Mouse (Mus musculus) erythroblast, embryonic 14.5 days (primary cell): Measurements from ENCODE around the gene B3gat3. TPM values are rescaled to one million over a fixed set of nuclear protein-coding genes. Genes with fewer than 3 reads are reported as not detected.
A peak's percentile ranks its signal among the peaks of the same experiment; 100 is the strongest.

ENCODE experiments used
- H3K27me3 ChIP-seq: 2 replicates; pipeline ENCODE4 v1.6.1; 2012; ENCODE audit warnings: inconsistent platforms; ENCODE audit not compliant: control insufficient read depth
- H3K36me3 ChIP-seq: 2 replicates; pipeline ENCODE4 v1.6.1; 2012; ENCODE audit warnings: mild to moderate bottlenecking, inconsistent platforms; ENCODE audit not compliant: control insufficient read depth
- H3K4me1 ChIP-seq: 2 replicates; pipeline ENCODE4 v1.6.1; 2012; ENCODE audit warnings: inconsistent platforms; ENCODE audit not compliant: control insufficient read depth
- H3K4me3 ChIP-seq: replicated peaks from 2 replicates; pipeline ENCODE3; 2012; ENCODE audit warnings: moderate library complexity, mild to moderate bottlenecking, inconsistent platforms
- H3K9me3 ChIP-seq: 2 replicates; pipeline ENCODE4 v1.6.1; 2012; ENCODE audit warnings: low read length, inconsistent platforms, mixed read lengths; ENCODE audit not compliant: control insufficient read depth
- GATA1 ChIP-seq: IDR thresholded peaks from 2 replicates; pipeline ENCODE4 v1.6.1; 2012; ENCODE audit warnings: low read length, inconsistent platforms, mixed read lengths
- TAL1 ChIP-seq: IDR thresholded peaks from 3 replicates; pipeline ENCODE4 v1.6.1; 2012; ENCODE audit warnings: low read length, inconsistent platforms, mixed read lengths
- polyA plus RNA-seq: library from polyadenylated mRNA; stranded (reverse); fragments of >175 nt; gene quantifications from 2 replicates; pipeline ENCODE4 v1.2.3, GENCODE M21; 2012

B3gat3 gene
- polyA plus RNA-seq, 1 experiment, result 16.4 TPM

DNA sequence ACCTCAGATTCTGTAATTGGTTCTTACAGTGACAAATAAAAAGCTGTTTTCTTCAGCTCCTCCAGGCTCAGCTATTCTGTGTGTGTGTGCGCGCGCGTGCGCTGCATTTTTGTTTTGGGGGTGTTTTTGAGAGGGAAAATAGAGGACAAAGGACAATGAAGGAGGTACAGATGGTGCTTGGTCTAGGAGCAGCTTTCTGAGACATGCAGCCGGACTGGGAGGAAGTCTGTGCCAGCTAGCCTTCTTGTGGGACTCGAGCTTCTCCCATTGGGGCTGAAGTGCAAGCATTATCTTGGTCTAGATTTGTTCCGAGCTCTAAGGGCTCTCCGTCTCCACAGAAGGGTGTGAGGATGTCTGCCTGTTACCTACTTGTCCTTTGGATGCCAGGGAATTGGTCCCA, 32.1 kb downstream of the B3gat3 start:
- no peak for TF ChIP-seq GATA1
- TF ChIP-seq TAL1, result no peak
- peaks cover 80% of the 10 kb centered on the region for H3K36me3 ChIP-seq
- no peaks in the 10 kb centered on the region for H3K27me3 ChIP-seq
- peak overlapping the region; percentile 12 for H3K4me3 ChIP-seq
- no peaks in the 10 kb centered on the region for H3K9me3 ChIP-seq
- H3K4me1 ChIP-seq, result peaks cover 55% of the 10 kb centered on the region

DNA sequence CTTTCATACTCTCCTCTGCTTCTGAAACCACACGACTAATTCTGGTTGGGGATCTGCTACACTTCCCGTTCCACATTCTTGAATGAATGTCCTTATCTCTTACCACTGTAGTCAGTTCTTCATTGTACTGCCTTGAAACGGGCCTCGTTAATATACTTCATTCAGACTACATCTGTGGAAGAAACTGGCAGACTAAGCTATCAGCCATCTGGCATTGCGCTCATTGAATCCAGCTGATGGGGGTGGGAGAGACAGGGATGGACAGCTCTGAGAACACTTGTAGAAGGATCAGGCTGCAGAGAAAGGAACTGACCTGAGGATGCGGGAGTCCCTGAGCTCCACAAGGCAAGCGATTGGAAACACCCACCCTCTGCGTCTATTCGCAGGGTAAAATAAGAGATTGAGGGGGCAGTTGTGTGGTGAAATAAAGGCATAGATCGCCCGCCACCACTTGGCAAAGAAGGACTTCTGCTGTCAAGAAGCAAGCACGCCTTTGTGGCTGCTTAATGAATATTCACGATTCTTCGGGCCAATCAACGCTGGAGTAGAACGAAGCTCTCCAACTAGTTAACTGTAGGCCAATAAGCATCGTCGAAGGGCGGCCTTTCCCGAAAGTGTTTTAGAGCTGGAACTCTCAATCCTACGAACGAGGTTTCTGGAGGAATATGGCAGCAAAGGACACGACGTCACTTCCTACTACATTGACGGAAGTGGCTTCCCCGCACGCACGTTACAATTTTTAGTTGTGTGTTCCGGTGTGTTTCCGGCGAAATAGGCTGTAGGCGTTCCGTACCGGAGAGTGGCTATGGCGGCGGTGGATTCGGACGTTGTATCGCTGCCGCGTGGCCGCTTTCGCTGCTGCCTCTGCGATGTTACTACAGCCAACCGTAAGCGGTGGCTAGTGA, 33.2 kb downstream of the B3gat3 start, which contains the start of gene Tut1:
TSS of gene Tut1 (plus strand) at position 713 of the 905 bp plus-strand sequence.
- H3K9me3 ChIP-seq, result no peaks in the 10 kb centered on the region
- TF ChIP-seq GATA1, result no peak
- no peak for TF ChIP-seq TAL1
- H3K27me3 ChIP-seq, result no peaks in the 10 kb centered on the region
- H3K4me1 ChIP-seq, result peaks cover 44% of the 10 kb centered on the region
- H3K4me3 ChIP-seq, result peak within 1 kb of the TSS; percentile 88
- H3K36me3 ChIP-seq, result peaks cover 75% of the 10 kb centered on the region

DNA sequence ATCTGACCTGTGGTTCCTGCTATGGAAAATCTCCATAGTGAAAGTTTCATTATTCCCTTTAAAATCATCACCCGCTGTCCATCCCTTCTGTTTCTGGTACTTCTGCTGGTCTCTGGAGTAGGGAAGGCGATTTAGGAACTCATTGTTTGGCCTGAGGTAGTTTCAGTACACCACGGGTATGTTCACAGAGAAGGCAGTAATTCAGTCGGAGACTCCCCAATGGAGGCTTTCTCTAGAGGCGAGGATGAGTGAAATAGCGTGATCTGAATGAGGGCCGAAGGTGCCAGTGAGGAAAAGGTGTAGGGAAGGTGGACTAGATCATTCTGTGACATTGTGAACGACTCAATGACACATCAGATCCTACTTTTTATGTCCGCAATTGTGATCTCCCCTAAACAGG, 34.0 kb downstream of the B3gat3 start:
- no peak for TF ChIP-seq TAL1
- no peak for TF ChIP-seq GATA1
- peaks cover 75% of the 10 kb centered on the region for H3K36me3 ChIP-seq
- H3K4me3 ChIP-seq, result peak overlapping the region; percentile 88
- H3K9me3 ChIP-seq, result no peaks in the 10 kb centered on the region
- no peaks in the 10 kb centered on the region for H3K27me3 ChIP-seq
- H3K4me1 ChIP-seq, result peaks cover 43% of the 10 kb centered on the region

DNA sequence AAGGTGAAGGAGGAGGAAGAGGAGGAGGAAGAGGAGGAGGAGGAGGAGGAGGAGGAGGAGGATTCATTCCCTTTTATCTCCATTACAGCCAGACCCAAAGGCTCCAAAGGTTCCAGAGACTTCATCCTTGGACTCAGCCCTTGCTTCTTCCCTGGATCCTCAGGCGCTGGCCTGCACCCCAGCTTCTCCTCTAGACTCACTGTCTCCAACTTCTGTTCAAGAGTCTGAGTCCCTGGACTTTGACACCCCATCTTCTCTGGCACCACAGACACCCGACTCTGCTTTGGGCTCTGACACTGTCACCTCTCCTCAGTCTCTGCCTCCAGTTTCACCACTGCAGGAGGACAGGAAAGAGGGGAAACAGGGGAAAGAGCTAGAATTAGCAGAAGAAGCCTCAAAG, 42.1 kb downstream of the B3gat3 start:
- Histone ChIP-seq H3K9me3 (no peaks in the 10 kb centered on the region), H3K27me3 (no peaks in the 10 kb centered on the region), H3K4me1 (peaks cover 22% of the 10 kb centered on the region), H3K36me3 (peaks cover 86% of the 10 kb centered on the region), H3K4me3 (no peak overlapping the region)
- TF ChIP-seq GATA1, result no peak
- no peak for TF ChIP-seq TAL1

DNA sequence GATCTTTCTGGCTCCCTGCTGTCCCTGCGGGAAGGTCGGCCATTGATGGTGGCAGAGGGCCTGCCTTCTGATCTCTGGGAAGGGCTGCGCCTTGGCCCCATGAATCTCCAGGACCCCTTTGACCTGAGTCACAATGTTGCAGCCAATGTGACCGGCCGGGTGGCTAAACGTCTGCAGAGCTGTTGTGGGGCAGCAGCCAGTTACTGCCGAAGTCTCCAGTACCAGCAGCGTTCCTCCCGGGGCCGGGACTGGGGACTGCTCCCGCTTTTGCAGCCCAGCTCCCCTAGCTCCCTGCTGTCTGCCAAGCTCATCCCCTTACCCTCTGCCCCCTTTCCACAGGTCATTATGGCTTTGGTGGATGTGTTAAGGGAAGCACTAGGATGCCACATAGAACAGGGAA, 44.9 kb downstream of the B3gat3 start:
- Histone ChIP-seq H3K4me1 (peaks cover 43% of the 10 kb centered on the region), H3K4me3 (no peak overlapping the region), H3K9me3 (no peaks in the 10 kb centered on the region), H3K36me3 (peaks cover 79% of the 10 kb centered on the region), H3K27me3 (no peaks in the 10 kb centered on the region)
- TF ChIP-seq GATA1 (no peak), TAL1 (no peak)

DNA sequence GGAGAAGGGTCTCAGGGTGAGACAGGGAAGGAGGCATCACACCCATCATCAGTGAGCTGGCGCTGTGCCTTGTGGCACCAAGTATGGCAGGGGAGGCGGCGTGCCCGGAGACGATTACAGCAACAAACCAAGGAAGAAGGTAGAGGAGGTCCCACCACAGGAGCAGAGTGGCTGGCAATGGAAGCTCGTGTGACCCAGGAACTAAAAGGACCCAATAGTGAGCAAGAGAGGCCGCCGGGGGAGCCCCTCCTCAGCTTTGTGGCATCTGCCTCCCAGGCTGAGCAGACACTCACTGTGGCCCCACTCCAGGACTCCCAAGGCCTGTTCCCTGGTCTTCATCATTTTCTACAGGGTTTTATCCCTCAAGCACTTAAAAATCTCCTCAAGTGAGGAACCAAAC, 45.6 kb downstream of the B3gat3 start:
- peak overlapping the region; percentile 77 for H3K4me3 ChIP-seq
- peaks cover 79% of the 10 kb centered on the region for H3K36me3 ChIP-seq
- peaks cover 46% of the 10 kb centered on the region for H3K4me1 ChIP-seq
- no peaks in the 10 kb centered on the region for H3K9me3 ChIP-seq
- H3K27me3 ChIP-seq, result no peaks in the 10 kb centered on the region
- TF ChIP-seq TAL1, result no peak
- no peak for TF ChIP-seq GATA1

DNA sequence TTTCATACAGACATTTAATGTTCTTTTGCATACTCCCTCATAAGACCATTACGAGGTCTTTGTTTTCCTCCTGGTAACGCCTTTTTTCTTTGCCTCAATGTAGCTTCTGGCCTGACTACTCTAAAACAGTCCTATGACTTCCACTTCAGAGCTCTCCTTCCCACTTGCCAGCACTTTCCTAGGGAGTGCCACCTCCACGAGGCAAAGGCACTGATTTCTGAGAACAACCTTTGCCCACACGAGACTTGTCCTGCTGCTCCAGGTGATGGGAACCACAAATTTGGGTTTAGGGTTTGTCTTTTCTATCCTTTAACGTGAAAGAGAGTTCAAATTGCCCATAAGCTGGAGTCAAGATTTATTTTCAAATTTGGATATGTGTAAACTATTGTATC, 46.0 kb downstream of the B3gat3 start:
- Histone ChIP-seq H3K27me3 (no peaks in the 10 kb centered on the region), H3K4me3 (peak overlapping the region; percentile 77), H3K36me3 (peaks cover 79% of the 10 kb centered on the region), H3K4me1 (peaks cover 49% of the 10 kb centered on the region), H3K9me3 (no peaks in the 10 kb centered on the region)
- TF ChIP-seq TAL1 (no peak), GATA1 (no peak)

DNA sequence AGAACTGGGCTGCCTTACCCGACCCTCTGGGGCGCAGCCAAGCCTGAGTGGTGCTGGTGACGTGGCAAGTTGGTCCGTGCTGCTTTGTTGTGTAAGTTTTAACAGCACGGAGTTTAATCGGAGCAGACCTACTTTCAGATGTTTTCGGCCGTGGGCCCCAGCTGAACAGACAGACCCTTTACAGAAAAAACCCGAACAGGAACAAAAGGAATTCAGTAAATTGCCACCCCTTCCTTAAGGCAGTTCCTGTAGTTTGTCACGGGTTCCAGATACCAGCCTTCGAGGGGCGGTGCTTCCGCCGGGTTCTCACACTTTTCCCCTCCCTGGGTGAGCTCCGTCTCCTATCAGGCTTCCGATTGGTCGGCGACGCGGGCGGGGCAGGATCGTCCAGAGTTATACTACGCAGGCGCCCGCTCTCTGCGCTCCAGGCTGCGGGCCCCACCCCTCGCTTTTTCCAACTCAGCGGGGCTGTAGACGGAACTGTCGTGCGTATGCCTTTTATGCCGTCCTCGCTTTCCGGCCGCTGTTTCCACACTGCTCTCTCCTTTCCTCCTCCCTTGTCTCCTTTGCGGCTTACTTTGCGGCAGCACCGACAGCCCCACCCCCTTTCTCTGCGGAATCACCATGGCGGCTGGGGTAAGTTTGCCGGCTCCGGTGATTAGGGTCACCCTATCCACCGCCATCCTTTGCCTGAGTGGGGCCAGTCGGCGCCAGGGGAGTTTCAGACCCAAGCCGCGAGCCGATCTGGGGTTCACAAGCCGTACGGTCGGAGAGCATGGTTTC, 46.6 kb downstream of the B3gat3 start, which contains the start of gene Eef1g:
TSS of gene Eef1g (plus strand) at position 452 of the 783 bp plus-strand sequence.
- Histone ChIP-seq H3K9me3 (no peaks in the 10 kb centered on the region), H3K4me3 (peak within 1 kb of the TSS; percentile 77), H3K27me3 (no peaks in the 10 kb centered on the region), H3K36me3 (peaks cover 79% of the 10 kb centered on the region), H3K4me1 (peaks cover 50% of the 10 kb centered on the region)
- TF ChIP-seq TAL1 (no peak), GATA1 (no peak)

DNA sequence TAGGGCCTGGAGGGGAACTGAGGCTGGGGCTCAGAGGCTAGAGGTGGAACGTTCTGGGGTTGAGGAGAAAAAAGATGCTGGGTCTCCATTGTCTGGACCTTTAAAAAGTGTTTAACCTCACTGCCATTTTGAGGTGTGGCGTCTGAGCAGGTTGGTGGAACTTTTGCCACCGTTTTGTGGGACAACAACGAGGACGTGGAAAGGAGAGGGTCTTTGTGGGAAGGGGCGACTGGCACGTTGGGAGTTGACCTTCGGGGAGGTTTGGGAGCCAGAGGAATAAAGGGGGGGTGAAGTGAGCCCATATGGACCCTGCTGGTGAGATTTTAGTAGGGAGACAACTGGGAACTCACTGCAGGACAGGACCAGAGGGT, 47.2 kb downstream of the B3gat3 start:
- peaks cover 50% of the 10 kb centered on the region for H3K4me1 ChIP-seq
- peaks cover 79% of the 10 kb centered on the region for H3K36me3 ChIP-seq
- no peaks in the 10 kb centered on the region for H3K27me3 ChIP-seq
- TF ChIP-seq TAL1 (no peak), GATA1 (no peak)
- peak overlapping the region; percentile 77 for H3K4me3 ChIP-seq
- no peaks in the 10 kb centered on the region for H3K9me3 ChIP-seq
